ENCODE assay signal across 27 mouse cellular contexts in genomic region chr16:86189874-86190273, GRCm38 (mm10).
"Had no signal": no experiment of that assay in that cellular context is flagged by ENCODE, and none has a peak within 500 bp of the region (broad histone marks: within the 10 kb centered on the region; RNA-seq: fewer than 3 reads in every experiment).

No protein-coding gene starts in this region.

- H3K36me3 ChIP-seq: heart, embryonic 10.5 days; heart, embryonic 12.5 days; hindbrain, embryonic 10.5 days; hindbrain, embryonic 13.5 days; hindbrain, embryonic 15.5 days; kidney, embryonic 15.5 days; limb, embryonic 10.5 days; limb, embryonic 12.5 days; liver, embryonic 13.5 days; liver, embryonic 15.5 days had no signal

- ATAC-seq: hindbrain, postnatal 0 days; intestine, embryonic 16.5 days had no signal

- H3K4me1 ChIP-seq: heart, embryonic 10.5 days; heart, embryonic 12.5 days; hindbrain, embryonic 10.5 days; hindbrain, embryonic 13.5 days; hindbrain, embryonic 15.5 days; kidney, embryonic 15.5 days; limb, embryonic 10.5 days; limb, embryonic 12.5 days; liver, embryonic 13.5 days; liver, embryonic 15.5 days had no signal

- H3K27me3 ChIP-seq: heart, embryonic 12.5 days; hindbrain, embryonic 13.5 days; hindbrain, embryonic 15.5 days; kidney, embryonic 15.5 days; limb, embryonic 12.5 days; liver, embryonic 13.5 days; liver, embryonic 15.5 days had no signal

- H3K27ac ChIP-seq: heart, embryonic 10.5 days; hindbrain, embryonic 10.5 days; hindbrain, embryonic 13.5 days; hindbrain, embryonic 15.5 days; hindbrain, postnatal 0 days; kidney, embryonic 15.5 days; kidney, postnatal 0 days; left cerebral cortex, adult 2 months; limb, embryonic 10.5 days; limb, embryonic 12.5 days; liver, embryonic 13.5 days; liver, embryonic 15.5 days had no signal

- H3K9ac ChIP-seq: heart, embryonic 12.5 days; hindbrain, embryonic 13.5 days; hindbrain, embryonic 15.5 days; kidney, embryonic 15.5 days; limb, embryonic 12.5 days; liver, embryonic 13.5 days; liver, embryonic 15.5 days had no signal

- H3K9me3 ChIP-seq: heart, embryonic 10.5 days; heart, embryonic 12.5 days; hindbrain, embryonic 10.5 days; hindbrain, embryonic 13.5 days; hindbrain, embryonic 15.5 days; kidney, embryonic 15.5 days; limb, embryonic 10.5 days; limb, embryonic 12.5 days; liver, embryonic 13.5 days; liver, embryonic 15.5 days had no signal

- H3K4me3 ChIP-seq: gastrocnemius, adult 2 months; heart, embryonic 10.5 days; heart, embryonic 12.5 days; hindbrain, embryonic 10.5 days; hindbrain, embryonic 13.5 days; hindbrain, embryonic 15.5 days; kidney, embryonic 15.5 days; left cerebral cortex, adult 2 months; limb, embryonic 10.5 days; limb, embryonic 12.5 days; liver, embryonic 13.5 days; liver, embryonic 15.5 days had no signal

- H3K4me2 ChIP-seq: heart, embryonic 12.5 days; hindbrain, embryonic 13.5 days; hindbrain, embryonic 15.5 days; kidney, embryonic 15.5 days; limb, embryonic 12.5 days; liver, embryonic 11.5 days; liver, embryonic 13.5 days; liver, embryonic 15.5 days had no signal

- DNase-seq: gastrocnemius, adult 2 months; gastrocnemius, postnatal 10 days; gastrocnemius, postnatal 25 days; heart, adult 18-20 months; heart, postnatal 10 days; heart, postnatal 4 days; kidney, adult 11 months; kidney, adult 2 months; kidney, adult 9 months; kidney, postnatal 14 days; kidney, postnatal 36 days; liver; liver, embryonic 13.5 days had no signal
